Mouse (Mus musculus) cerebellum, adult 18-20 months (tissue): ENCODE results near the gene Osbpl8.
A peak's percentile ranks its signal among the peaks of the same experiment; 100 is the strongest.

Source experiments
- DNase-seq, 2 experiments: peaks; one replicate each; pipeline ENCODE4 v3.0.0; 2021

The Osbpl8 gene

GRCm38 (mm10) chr10:111155065-111155464, 9.5 kb upstream of the Osbpl8 start:
- DNase-seq: no peak

GRCm38 (mm10) chr10:111155571-111155970, 9.0 kb upstream of the Osbpl8 start:
- DNase-seq: no peak

GRCm38 (mm10) chr10:111156394-111157190, 8.0 kb upstream of the Osbpl8 start:
- DNase-seq: no peak

GRCm38 (mm10) chr10:111157241-111157659, 7.3 kb upstream of the Osbpl8 start:
- DNase-seq: no peak

- DNase-seq: no peak
Measured at GRCm38 (mm10) chr10:111159789-111160522, 4.6 kb upstream of the Osbpl8 start.

- no peak for DNase-seq
Measured at GRCm38 (mm10) chr10:111160540-111160939, 4.0 kb upstream of the Osbpl8 start.

GRCm38 (mm10) chr10:111161373-111161772, 3.2 kb upstream of the Osbpl8 start:
- no peak for DNase-seq

- DNase-seq: no peak
Measured at GRCm38 (mm10) chr10:111163025-111163424, 1.5 kb upstream of the Osbpl8 start.

- no peak for DNase-seq
Measured at GRCm38 (mm10) chr10:111163601-111164240, 831 bp upstream of the Osbpl8 start.

GRCm38 (mm10) chr10:111165219-111165981, 848 bp downstream of the Osbpl8 start:
- peak in 1 of 2 experiments; percentile 60 for DNase-seq

- no peak for DNase-seq
Measured at GRCm38 (mm10) chr10:111166057-111166841, 1.7 kb downstream of the Osbpl8 start.

GRCm38 (mm10) chr10:111167444-111167843, 2.9 kb downstream of the Osbpl8 start:
- DNase-seq: no peak

GRCm38 (mm10) chr10:111168305-111168704, 3.8 kb downstream of the Osbpl8 start:
- DNase-seq: no peak

- DNase-seq: no peak
Measured at GRCm38 (mm10) chr10:111171246-111171934, 6.8 kb downstream of the Osbpl8 start.

GRCm38 (mm10) chr10:111173589-111174247, 9.2 kb downstream of the Osbpl8 start:
- peak; percentile 45 for DNase-seq

GRCm38 (mm10) chr10:111177336-111177735, 12.8 kb downstream of the Osbpl8 start:
- no peak for DNase-seq

GRCm38 (mm10) chr10:111178024-111178423, 13.5 kb downstream of the Osbpl8 start:
- DNase-seq: no peak

- no peak for DNase-seq
Measured at GRCm38 (mm10) chr10:111180633-111181032, 16.1 kb downstream of the Osbpl8 start.

GRCm38 (mm10) chr10:111183634-111184270, 19.2 kb downstream of the Osbpl8 start:
- DNase-seq: peak; percentile 64 to 66

GRCm38 (mm10) chr10:111185574-111186269, 21.2 kb downstream of the Osbpl8 start:
- no peak for DNase-seq
